Mouse (Mus musculus) liver, adult 2 months (tissue): ENCODE data around the gene Mphosph6.

Experiments
- CTCF ChIP-seq: fragments of 200-500 bp; IDR thresholded peaks from 2 replicates; pipeline ENCODE4 v1.5.1; 2011; ENCODE audit warnings: low read depth, low read length, control low read depth
- POLR2A ChIP-seq: fragments of 200-500 bp; IDR thresholded peaks from 2 replicates; pipeline ENCODE4 v1.6.1; 2011; ENCODE audit warnings: low read length, control low read depth; ENCODE audit not compliant: insufficient read depth; ENCODE audit errors: extremely low read depth

- TF ChIP-seq CTCF (no peak), POLR2A (no peak)
Measured at GRCm38 (mm10) chr8:117850420-117850819, 48.7 kb upstream of the Mphosph6 start.
